Mouse (Mus musculus) lung, postnatal 25 days (tissue): Measurements from ENCODE around the gene Cd59a.
"Not testable (repeated sequence)": the region's sequence is repeated elsewhere in the genome, so short reads cannot be mapped to it uniquely, and the experiment has no call there.

ENCODE experiments used
- DNase-seq: peaks from one replicate; pipeline ENCODE4 v3.0.0; 2022; ENCODE audit warnings: low spot score

Cd59a gene

DNA sequence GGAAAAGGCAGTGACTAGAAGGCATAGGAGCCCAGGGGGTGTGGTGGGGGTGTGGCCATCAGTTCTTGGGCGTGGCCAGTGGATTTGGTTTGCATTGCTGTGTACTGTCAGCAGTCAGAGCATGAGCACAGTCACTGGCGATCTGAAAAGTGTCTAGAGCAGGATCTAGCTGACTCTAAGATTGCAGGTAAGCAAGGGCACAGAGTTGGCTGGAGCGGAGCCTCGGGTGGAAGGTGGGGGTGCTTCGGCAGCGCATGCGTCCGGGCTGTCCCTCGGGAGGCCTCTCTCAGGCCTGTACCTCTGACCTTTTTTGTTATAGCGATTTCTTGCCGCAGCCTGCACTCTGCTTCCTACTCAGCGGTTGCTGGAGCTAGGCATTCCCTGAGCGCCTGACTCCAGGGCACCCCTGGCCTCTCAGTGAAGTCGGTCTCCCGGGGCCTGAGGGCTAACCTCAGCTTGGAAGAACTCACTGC, at the start of gene Cd59a:
Gene Cd59a, plus strand, starts transcription at position 61 of the 473 bp plus-strand sequence.
- peak; percentile 85 for DNase-seq

DNA sequence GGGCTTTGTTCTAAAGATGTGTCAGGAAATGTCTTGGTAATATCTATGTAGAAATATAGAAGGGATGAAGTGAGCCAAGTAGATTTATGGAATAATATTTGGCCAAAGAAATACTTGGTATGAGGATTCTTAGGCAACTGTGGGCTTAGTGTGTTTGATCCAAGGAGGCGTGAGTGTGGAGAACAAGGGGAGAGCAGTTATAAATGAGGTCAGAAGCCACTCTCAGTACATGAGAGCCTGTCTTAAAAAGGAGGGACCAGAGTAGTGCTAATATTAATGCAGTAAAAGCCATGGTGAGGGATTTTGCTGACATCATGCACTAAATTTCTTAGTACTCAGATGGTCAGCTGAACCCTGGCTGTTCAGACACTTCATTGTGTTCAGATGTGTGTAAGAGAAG, 37.2 kb upstream of the Cd59a start:
- DNase-seq, result no peak

DNA sequence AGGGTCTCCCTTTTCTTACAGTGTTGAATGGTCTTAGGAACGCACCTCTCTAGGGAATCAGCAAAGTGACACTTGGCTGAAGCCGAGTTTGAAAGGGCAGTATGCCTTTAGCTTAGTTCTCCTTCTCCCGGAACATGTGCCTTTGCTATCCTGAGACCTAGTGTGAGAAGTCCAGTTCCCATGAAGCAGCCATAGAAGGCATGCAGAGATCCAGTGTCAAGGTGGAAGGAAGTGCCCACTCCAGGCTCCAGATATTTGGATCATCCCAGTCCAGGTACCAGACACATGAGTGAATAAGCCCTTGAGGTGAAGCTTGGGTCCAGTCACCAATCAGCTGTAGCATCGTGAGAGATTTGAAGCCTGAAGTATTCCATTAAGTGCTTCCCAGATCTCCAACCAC, 36.6 kb upstream of the Cd59a start:
- no peak for DNase-seq

DNA sequence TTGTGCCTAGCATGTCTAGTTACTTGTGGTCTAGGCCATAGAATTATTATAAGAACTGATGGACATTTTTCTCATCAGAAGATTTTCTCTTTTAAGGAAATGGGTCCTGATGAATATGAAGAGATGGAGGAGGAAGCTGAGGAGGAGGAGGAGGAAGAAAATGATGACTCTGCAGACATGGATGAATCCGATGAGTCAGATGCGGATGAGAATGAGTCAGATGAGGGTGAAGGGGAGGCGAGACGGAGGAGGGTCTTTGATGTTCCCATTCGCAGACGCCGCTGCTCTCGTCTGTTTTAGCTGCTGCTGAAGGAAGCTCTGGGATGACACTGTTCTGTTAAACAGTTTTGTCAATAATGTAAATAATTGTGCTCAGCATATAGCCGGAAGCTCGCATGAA, 35.8 kb upstream of the Cd59a start:
- DNase-seq, result no peak

DNA sequence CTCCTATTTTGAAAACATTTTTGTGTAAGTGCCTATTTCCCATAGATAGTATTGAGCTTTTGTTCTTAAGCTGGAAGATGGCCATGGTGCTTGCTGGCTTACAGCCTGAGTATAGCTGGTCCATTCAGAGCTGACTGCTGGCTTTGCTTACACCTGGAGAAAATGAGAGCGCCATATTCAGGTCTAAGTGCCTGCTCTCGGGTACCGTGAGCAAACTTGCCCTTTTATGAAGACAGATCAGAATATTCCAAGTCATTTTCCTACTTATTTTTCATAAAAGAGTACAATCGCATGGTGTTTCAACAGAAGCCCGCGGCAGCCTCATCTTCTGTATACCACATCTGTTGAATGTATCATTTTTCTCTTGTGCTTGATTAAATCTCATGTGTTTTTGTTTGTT, 34.6 kb upstream of the Cd59a start:
- DNase-seq, result no peak

DNA sequence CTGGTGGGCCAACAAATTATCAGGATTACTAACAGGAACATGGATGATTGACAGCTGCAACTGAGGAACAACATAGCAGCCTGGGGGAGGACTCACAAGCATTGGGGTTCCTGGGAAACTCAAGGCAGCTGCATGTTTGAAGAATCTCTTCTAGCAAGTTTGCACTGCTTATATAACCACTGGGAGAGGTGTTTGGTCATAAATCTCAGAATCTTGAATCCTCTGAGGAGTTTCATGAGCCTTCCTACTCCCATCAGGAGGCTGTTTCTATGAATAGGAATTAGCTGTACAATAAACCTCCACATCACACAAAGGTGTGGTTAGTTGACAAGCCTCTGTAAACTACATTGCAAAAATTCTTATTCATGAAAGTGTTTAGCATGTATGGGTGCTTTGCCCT, 32.9 kb upstream of the Cd59a start:
- DNase-seq, result no peak

DNA sequence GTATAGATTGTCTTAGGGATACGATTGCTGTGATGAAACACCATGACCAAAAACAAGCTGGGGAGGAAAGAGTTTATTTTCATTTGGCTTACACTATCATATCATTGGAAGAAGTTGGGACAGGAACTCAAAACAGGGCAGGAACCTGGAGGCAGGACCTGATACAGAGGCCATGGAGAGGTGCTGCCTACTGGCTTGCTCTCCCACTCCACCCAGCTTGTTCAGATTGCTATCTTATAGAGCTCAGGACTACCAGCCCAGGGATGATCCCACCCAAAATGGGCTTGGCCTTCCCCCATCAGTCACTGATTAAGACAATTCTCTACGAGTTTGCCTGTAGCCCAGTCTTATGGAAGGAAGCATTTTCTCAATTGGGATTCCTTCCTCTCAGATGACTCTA, 31.4 kb upstream of the Cd59a start:
- no peak for DNase-seq

DNA sequence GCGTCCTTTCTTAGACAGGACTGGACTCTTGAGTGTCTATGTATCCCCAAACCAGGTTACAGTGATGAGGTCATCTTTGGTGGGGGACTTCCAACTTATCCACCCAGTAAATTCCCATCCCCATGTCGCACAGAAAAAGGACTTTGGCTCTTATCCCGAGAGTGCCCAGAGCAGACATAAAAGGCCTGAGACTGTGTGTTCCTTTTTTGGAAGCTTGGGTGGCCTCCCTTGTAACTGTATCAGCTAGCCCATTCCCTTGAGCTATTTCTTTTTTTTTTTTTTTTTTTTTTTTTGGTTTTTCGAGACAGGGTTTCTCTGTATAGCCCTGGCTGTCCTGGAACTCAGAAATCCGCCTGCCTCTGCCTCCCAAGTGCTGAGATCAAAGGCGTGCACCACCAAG, 30.1 kb upstream of the Cd59a start, which contains the start of gene Gm10912:
Gene Gm10912, plus strand, starts transcription at position 301 of the 400 bp plus-strand sequence.
- DNase-seq, result not testable (repeated sequence)

DNA sequence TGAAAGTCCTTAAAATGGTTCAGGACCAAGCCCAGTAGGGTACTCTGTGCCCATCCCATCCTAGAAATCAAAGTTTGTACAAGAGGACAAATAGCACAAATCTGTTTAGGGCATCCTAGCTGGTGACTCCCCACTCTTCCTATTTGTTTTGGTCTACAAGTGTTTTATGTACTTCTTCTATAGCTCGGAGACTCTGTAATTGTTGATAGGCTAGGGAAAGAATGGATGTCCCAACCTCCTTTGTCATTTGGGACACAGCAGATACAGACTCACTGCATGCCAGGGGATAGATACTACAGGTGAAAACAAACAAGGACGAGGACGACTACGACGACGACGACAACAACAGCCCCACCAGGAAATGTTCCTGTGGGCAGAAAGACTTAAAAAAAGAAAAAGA, 27.2 kb upstream of the Cd59a start, which contains the start of gene Gm10799:
Gene Gm10799, minus strand, starts transcription at position 101 of the 400 bp plus-strand sequence.
- DNase-seq, result not testable (repeated sequence)

DNA sequence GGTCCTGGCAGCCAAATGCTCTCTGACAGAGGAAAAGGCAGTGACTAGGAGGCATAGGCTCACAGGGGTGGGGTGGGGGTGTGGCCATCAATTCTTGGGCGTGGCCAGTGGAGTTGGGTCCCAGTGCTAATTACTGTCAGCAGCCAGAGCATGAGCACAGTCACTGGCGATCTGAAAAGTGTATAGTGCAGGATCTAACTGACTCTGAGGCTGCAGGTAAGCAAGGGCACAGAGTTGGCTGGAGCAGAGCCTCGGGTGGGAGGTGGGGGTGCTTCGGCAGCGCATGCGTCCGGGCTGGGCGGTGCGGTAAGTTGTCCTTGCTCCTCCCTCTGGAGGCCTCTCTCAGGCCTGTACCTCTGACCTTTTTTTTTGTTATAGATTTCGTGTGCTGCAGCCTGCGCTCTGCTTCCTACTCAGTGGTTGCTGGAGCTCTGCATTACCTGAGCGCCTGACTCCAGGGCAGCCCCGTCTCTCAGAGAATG, 25.9 kb upstream of the Cd59a start, which contains the start of gene Cd59b:
Gene Cd59b, plus strand, starts transcription at position 146 of the 482 bp plus-strand sequence.
- DNase-seq, result peak; percentile 37

DNA sequence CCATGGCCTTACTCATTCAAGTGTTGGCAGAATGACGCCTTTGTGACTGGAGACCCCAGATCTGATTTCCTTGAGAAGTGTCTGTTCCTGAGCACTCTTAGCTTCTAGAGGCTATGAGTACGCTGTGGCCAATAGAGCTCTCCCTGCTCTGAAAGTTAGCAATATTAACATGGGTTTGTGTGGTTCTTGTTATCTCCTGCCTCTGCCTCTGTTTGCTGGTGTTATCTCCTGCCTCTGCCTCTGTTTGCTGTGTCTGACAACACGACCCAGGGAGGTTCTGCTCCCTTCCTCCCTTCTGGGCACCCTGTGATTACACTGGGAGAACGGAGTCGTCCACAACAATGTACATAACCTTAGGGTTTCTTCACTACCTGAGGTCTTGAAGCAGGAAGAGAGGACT, 17.3 kb upstream of the Cd59a start:
- not testable (repeated sequence) for DNase-seq

DNA sequence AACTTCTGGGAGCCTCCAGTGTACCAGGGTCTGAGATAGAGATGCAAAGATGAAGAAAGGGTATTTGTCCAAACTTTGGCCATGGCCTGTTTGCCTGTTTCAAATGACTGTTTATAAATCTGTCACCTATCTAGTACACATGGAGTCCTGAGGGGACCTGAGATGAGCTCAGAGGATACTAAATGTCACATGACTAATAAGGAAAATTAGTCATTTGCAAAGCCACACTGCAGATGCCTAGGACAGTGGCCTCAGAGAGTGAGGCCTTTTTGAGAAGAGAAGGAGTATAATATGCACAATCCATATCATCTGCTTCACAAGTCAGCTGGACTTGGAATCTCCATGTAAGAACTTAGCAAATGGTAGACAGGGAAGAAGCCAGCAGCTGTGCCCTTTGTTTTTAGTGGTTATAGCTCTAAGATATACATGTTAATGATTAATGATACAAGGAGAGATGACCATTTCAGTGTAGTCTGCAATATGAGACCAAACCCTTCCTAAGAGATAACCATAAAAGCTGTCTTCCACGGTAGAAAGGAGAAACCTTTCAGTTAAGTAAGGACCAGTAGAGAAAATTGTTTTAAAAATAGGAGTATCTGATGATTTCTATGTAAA, 14.1 kb upstream of the Cd59a start:
- DNase-seq, result not testable (repeated sequence)

DNA sequence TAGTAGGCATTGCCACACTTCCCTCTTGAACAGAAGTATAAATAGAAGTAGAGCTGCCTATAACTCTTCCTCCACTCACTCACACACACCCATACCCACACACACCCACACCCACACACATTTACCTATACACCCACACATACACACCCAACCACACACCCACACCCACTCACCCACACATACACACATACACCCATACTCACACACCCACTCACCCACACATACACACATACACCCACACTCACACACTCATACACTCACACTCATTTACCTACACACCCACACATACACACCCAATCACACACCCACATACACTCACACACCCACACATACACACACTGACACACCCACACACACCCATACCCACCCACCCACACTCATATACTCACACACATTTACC, 13.1 kb upstream of the Cd59a start:
- no peak for DNase-seq

DNA sequence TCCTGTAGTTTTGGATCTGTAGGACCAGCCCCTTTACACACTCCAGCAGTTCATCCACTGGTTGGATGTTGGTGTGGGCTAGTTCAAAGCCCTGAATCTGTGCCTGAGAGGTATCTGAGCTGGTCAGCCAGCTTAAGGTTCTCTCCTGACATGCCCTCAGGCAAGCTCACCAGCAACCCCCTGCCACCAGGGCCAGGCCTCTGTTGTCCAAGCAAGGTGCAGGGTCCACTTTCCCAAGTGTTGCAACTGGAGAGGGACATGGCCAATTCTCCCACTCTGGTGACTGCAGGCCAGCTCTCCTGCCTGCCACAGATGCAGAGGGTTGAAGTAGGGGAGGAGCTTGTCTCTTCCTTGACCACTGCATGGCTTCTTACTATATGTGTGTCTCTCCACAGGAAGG, 11.6 kb upstream of the Cd59a start:
- not testable (repeated sequence) for DNase-seq

DNA sequence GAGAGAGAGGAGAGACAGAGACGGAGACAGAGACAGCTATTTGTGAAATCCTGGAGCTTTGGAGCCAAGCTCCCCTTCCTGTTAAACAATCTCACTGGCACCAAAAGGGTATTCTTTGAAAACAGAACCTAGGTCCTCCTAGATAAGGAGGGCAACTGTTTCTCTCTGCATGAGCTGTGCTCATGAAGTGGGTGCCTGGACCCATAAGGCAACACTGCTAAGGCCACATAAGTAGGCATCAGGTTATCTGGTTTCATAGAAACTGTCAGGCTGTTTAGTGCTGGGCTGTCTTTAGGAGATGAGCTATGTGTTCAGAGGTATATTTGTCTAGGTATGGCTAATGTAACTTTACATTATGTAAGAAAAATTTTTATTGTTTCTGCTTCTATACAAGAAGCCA, 8.0 kb upstream of the Cd59a start:
- DNase-seq, result not testable (repeated sequence)

DNA sequence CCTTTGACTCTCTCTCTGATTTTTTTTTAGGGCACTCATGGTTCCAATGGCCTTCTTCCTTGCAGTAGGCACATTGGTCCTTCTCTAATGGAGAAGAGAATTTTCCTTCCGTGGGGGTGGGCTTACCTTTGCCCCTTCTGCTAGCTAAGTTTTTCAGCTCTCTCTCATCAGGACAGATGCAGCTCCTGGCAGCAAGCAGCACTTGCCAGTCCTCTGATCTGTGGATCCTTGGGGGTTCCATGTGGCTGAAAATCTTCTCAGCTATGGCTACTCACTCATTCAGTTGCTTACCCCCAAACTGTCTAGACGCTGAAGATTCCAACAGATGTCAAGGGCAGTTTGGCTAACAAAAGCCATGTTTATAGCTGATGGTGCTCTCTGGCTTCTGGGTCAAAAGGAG, 2.3 kb upstream of the Cd59a start:
- no peak for DNase-seq

DNA sequence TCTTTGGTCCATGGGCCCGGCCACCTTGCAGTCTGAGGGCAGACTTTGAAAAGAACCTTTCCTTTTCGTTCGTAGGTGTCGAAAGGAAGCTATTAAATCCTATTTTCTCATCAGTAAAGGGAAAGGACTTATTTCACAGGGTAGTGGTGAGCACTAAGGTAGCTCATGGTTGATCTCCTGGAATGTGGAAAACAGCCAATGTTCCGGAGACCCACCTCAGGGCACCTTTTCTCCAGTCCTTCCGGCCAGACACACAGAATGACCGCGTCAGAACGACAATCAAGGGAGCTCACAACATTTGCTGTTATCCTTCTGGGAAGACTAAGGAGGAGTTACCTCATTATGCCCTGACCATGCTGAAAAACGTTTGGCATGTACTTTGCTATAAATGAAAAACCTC, 655 bp downstream of the Cd59a start:
- DNase-seq, result no peak

DNA sequence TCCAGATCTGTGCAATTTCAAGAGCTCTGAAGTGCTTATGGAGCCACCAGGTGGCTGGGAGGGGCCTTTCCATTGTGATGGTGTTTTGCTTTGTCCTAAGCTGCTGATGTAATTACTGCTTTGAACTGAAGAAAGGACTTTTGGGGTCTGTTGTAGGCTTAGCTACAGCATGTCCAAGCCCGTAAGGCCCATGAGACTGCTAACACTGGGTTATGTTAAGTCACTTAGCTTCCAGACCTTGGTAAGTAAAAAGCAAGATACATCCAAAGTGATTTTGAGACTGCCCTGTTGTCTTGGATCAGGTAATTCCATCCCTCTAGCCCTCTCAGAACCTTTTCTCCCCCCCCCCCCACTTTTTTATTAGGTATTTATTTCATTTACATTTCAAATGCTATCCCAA, 1.2 kb downstream of the Cd59a start:
- DNase-seq, result not testable (repeated sequence)

DNA sequence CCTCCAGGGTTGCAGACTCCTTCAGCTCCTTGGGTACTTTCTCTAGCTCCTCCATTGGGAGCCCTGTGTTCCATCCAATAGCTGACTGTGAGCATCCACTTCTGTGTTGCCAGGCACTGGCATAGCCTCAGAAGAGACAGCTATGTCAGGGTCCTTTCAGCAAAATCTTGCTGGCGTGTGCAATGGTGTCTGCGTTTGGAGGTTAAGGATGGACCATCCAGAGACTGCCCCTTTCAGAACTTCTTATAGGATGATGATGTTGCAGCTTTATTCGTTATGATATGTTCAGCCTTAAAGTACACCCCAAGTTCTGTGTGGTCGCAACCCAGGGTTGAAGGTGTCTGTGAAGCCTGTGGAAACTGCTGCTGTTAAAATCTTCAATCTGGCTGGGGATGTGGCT, 1.8 kb downstream of the Cd59a start:
- not testable (repeated sequence) for DNase-seq

DNA sequence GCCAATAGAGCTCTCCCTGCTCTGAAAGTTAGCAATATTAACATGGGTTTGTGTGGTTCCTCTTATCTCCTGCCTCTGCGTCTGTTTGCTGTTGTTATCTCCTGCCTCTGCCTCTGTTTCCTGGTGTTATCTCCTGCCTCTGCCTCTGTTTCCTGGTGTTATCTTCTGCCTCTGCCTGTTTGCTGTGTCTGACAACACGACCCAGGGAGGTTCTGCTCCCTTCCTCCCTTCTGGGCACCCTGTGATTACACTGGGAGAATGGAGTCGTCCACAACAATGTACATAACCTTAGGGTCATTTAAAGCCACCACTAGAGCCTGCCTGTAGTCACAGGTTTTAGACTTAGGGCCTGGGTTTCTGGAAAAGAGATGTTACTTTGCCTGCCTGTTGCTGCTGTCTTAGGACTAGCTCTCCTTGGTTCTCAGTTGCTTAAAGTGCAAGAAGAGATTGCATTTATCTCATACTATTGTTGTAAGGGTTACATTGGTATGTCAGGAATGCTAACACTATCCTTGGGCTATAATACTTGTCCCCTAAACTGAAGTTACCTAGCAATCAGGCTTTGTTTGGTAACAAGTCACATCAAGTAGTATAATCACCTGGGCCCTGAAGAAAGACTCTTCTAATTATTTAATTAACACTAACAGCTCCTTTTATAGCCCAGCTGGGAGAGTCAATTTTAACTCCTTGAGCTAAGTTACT, 3.1 kb downstream of the Cd59a start:
- no peak for DNase-seq

DNA sequence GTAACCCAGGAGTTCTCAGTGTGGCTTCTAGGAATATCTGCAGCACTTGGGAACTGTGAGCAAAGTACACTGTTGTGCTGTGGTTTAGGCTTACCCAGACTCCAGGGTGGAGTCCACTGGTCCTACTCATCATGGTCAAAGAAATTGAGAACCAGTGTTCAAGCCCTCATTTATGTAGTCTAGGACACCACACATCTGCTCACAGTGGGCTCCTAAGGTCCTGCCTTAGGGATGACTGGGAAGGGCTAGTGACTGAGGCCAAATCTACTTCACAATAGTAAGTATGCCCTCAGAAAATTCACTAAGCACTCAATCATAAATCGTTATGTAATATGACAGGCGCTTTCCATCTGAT, 3.6 kb downstream of the Cd59a start:
- no peak for DNase-seq

DNA sequence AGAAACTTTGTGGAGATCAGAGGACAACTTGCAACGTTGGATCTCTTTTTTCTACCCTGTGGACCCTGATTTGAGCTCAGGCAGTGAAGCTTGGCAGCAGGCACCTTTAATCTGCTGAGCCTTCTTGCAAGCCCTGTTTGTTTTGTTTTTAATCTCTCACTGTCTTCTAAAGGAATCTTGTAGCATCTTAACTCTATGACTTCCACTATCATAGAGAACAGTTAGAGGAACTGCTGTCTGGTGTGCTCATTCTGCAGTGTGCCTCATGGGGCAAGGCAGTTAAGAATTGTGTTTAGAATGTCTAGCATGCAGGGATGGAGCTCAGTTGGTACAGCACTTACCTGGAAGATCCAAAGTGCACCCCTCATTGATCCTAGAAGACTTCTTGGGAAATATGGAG, 4.3 kb downstream of the Cd59a start:
- no peak for DNase-seq

DNA sequence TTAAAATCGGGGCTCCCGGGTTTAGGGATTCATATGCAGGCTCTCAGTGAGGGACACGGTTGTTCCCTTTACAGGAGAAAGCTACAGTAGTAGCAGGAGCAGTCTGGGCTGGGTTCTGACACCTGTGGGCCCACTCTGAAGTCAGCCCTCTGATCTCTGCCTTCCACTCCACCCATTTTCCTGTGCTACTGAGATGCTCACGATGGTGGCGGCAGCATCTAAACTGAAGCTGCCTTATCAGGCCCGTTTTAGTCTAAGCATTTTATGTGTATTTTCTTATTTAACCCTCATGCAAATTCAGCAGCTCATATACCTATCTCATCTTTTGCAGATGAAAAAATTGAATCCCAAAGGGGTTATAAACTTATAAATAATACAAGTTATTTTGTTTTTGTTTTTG, 9.2 kb downstream of the Cd59a start:
- no peak for DNase-seq
